Mouse (Mus musculus): Measurements from ENCODE around the gene Defb48. TPM values are rescaled to one million over a fixed set of nuclear protein-coding genes. Genes with fewer than 3 reads are reported as not detected.

Gene Defb48
- total RNA-seq (2021) = not detected

- no peak for DNase-seq (ENCODE audit: extremely low spot score in 1 of 2, low spot score in 2 of 2)
- intact Hi-C loops (cut with DNase I) = no loop called here
These were observed at the start of gene Defb48 for GRCm38 (mm10) chr14:62984410-62984809. Gene Defb48 (minus strand): TSS chr14:62984510.

GRCm38 (mm10) chr14:63020524-63021156 is 36.3 kb upstream of the Defb48 start:
- DNase-seq (ENCODE audit: extremely low spot score in 1 of 2, low spot score in 2 of 2) = no peak
- intact Hi-C loops (cut with DNase I) = no loop called here

DNA sequence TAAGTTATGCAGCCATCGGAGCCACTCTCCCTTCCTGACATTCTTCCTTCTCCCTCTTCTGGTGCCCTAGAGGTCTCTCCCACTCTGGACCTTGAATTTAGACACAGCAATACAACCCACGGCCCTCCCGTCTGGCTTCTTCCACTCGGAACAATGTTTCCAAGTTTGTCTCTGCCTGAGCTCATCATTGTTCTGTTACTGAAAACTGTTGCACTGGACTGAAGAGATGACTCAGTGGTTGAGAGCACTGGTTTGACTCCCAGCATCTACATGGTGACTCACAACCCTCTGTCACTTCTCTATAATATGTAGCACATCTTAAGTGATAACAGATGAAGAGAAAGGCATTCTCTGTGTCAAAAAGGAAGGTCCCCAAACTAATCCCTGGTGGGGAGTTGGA is 30.4 kb upstream of the Defb48 start:
- intact Hi-C loops (cut with DNase I) = no loop called here
- DNase-seq (ENCODE audit: extremely low spot score in 1 of 2, low spot score in 2 of 2) = no peak

- intact Hi-C loops (cut with DNase I) = no loop called here
These were observed 28.8 kb upstream of the Defb48 start for GRCm38 (mm10) chr14:63013082-63013481.

DNA sequence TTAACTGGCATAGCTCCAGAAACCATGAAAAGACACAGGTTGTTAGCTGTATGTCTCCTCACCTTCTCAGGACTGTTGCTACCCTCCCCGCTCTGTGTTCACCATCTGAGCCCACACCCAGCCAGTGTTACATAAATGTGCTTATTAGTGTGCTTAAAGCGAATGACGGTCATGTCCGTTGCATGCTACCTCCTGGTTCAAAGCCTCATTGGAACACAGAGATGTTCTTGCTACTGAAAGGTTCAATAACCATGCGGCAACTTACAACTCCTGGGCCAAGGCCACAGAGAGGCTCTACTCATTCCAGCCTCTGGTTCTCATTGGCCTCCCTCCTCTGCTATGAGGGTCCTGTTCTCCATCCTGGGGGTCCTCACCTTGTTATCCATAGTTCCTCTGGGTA is 27.2 kb upstream of the Defb48 start, which contains the start of gene Defb43:
TSS of gene Defb43 (plus strand) at position 301 of the 400 bp plus-strand sequence.
- intact Hi-C loops (cut with DNase I) = no loop called here
- no peak for DNase-seq (ENCODE audit: extremely low spot score in 1 of 2, low spot score in 2 of 2)

More at GRCm38 (mm10) chr14:63013082-63013481, 28.8 kb upstream of the Defb48 start:
- DNase-seq (ENCODE audit: extremely low spot score in 1 of 2, low spot score in 2 of 2) = no peak

GRCm38 (mm10) chr14:63002588-63002987 is 18.3 kb upstream of the Defb48 start:
- intact Hi-C loops (cut with DNase I) = no loop called here
- DNase-seq (ENCODE audit: extremely low spot score in 1 of 2, low spot score in 2 of 2) = no peak

GRCm38 (mm10) chr14:62998977-62999376 is 14.7 kb upstream of the Defb48 start:
- DNase-seq (ENCODE audit: extremely low spot score in 1 of 2, low spot score in 2 of 2) = no peak
- intact Hi-C loops (cut with DNase I) = no loop called here

GRCm38 (mm10) chr14:62997777-62998176 is 13.5 kb upstream of the Defb48 start, which contains the start of gene Defb47:
Gene Defb47 (plus strand): TSS chr14:62998077.
- intact Hi-C loops (cut with DNase I) = no loop called here

DNA sequence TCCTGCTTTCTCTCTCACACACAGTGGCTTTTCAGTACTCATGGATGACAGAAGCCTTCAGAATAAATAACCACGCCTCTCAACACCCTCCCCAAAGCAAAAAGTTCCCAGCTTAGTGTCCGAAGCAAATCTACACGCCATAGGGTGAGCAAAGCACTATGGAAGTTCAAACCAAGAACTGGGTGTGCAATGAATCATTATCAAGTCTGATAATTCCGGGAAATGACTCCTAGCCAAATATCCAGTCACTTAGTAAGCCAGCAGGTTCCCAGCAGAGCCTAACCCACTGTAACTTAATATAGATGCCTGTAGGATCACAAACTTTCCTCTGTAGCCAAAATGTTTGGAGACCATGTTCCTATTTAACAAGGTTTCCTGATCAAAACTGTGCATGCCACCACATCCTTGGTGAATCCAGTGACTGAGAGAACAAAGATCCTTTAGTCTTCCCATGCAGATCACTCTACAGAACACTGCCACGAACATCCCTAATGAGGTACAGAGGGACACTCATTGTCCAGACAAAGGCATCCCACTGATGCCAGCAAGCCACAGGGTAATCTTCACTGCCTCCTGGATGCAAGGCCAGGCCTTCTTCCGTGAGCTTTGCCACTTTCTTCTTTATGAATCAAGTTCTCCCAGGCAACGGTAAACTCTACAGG is 7.7 kb upstream of the Defb48 start:
- no peak for DNase-seq (ENCODE audit: extremely low spot score in 1 of 2, low spot score in 2 of 2)
- intact Hi-C loops (cut with DNase I) = no loop called here

More at GRCm38 (mm10) chr14:62997777-62998176, 13.5 kb upstream of the Defb48 start, which contains the start of gene Defb47:
- DNase-seq (ENCODE audit: extremely low spot score in 1 of 2, low spot score in 2 of 2) = no peak

DNA sequence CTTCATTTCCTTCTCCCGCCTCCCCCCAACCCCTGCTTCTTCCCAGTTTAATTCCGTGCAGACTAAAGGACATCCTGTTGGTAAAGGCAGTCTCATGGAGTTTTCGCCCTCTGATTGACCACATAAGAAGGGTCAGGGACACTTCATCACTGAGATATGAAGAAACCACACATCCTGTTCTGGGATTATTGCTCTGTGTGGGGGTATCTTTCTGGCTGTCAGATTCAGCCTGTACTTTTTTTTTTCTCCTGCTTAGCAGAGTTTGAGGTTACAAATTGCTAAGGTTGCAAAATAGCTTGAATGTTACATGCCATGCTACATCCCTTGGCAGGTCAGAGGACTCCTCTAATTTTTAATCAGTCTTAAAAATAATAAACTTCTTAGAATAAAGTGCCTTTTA is 7.0 kb upstream of the Defb48 start:
- DNase-seq (ENCODE audit: extremely low spot score in 1 of 2, low spot score in 2 of 2) = no peak
- intact Hi-C loops (cut with DNase I) = no loop called here

GRCm38 (mm10) chr14:62979815-62980214 is 4.5 kb downstream of the Defb48 start:
- intact Hi-C loops (cut with DNase I) = loop anchor here (10.0 kb wide), 1 partner anchor 325 kb away; no protein-coding TSS in a partner anchor
- no peak for DNase-seq (ENCODE audit: extremely low spot score in 1 of 2, low spot score in 2 of 2)

DNA sequence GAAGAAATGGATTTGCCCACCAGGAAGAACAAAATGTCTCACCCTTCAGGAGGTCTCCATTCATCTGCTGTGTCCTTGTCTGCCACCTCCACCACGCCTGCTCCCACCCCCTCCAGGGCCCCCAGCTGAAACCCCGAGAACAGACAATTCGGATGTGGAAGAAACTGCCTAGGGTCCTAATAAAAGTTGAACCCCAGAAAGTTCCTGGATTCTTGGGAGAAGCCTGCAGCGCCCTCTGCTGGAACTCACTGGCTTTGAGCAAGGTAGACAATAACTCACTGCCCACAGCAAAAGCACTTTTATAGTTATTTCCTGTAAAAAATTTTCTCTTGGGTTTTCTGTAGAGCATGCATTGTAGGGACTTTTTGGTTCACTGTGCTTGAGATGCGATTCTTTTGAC is 9.3 kb downstream of the Defb48 start:
- DNase-seq (ENCODE audit: extremely low spot score in 1 of 2, low spot score in 2 of 2) = peak; percentile 52 to 74
- intact Hi-C loops (cut with DNase I) = loop anchor here (10.0 kb wide), 1 partner anchor 320 kb away; no protein-coding TSS in a partner anchor

DNA sequence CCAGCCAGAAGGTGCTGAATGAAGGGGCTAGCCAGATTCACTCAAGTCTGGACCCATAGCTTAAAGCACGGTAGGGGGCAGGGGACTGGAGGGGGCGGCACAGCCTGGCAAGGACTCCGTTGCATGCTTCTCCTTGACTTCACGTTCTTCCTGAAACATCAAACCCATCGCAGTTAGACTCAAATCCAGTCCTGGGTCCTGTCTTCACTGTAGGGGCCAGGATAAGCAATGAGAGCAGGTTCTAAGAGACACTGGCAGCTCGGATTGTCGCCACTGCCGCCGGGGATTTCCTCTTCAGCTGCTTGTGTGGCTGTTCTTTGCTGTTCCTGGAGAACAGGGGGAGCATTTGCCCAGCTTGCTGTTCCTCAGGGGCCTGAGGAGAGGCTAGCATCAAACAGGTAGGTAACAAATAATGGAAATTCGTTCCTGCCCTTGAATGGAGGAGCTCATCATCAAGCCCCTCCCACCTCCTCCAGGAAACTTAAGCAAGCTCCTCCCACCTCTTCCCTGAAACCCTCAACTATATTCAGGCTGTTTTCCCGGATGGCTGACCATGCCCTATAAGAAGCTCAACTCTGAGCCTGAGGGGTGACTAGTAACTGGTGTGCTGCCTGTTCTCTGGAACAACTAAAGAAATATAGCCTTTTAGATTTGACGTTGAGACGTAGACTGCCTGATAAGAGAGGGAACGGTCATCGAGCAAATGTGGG is 18.3 kb downstream of the Defb48 start:
- intact Hi-C loops (cut with DNase I) = no loop called here

DNA sequence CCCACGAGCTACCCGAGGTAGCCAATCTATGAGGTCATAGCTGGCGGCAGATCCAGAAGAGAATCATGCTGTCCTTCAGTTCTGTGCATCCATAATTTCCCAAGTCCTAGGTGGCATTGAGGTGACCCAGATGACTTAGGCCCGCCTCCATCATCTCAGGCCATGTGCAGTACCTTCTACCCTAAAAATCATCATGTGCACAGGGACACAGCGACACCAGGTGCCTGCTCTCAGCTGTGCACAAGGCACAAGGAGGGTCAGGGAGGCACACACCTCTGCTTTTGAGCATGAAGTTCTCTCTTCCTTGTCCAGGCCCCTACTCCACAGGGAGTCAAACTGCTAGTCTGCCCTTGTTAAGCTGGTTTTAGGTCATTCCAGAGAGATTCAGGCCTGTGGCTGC is 19.0 kb downstream of the Defb48 start:
- intact Hi-C loops (cut with DNase I) = no loop called here
- no peak for DNase-seq (ENCODE audit: extremely low spot score in 1 of 2, low spot score in 2 of 2)

More for the DNA sequence above, 18.3 kb downstream of the Defb48 start:
- no peak for DNase-seq (ENCODE audit: extremely low spot score in 1 of 2, low spot score in 2 of 2)

DNA sequence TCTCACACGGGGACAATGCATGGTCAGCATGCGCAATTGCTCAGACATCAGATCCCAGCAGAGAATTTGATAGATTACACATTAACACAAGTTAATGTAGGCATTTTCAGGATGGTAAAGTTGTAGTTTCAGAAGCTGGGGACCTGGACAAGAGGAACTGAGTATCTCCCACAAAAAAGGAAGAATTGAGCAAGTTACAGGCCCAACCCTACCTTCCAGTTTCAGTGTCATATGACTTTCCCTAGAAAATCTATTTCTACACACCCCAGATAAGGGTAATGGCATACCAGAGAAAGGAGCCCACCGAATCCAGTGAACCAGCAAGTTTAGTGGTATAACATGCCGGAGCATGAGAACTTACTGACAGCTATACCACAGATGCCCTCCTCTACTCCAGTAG is 20.7 kb downstream of the Defb48 start:
- no peak for DNase-seq (ENCODE audit: extremely low spot score in 1 of 2, low spot score in 2 of 2)
- intact Hi-C loops (cut with DNase I) = no loop called here

- intact Hi-C loops (cut with DNase I) = no loop called here
- DNase-seq (ENCODE audit: extremely low spot score in 1 of 2, low spot score in 2 of 2) = no peak
These were observed 28.2 kb downstream of the Defb48 start for GRCm38 (mm10) chr14:62956091-62956490.

DNA sequence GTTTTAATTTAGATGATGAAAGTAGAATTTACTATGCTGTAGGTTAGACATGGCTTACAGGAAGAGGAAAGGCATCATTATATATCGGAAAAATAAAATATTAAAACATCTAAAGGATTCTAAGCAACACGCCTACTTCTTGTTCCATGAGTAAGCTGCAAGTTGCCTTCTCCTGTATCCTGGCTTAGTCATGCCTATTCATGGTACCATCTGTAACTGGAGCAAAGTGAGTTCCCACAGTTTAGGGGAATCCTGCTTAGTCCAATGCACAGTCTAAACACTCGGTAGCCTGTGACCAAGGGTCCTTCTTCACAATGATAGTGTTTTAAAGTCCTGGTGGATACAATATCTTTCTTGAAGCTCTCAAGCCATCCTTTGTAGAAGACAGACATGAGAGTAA is 37.5 kb downstream of the Defb48 start:
- no peak for DNase-seq (ENCODE audit: extremely low spot score in 1 of 2, low spot score in 2 of 2)
- intact Hi-C loops (cut with DNase I) = no loop called here

GRCm38 (mm10) chr14:62940383-62941074 is 43.8 kb downstream of the Defb48 start:
- intact Hi-C loops (cut with DNase I) = no loop called here
- DNase-seq (ENCODE audit: extremely low spot score in 1 of 2, low spot score in 2 of 2) = peak in 1 of 2 experiments; percentile 60

GRCm38 (mm10) chr14:62939435-62939834 is 44.9 kb downstream of the Defb48 start:
- intact Hi-C loops (cut with DNase I) = loop anchor here (5.0 kb wide), 2 partner anchors 57 to 177 kb away; partner anchors contain the start of gene Ints6
- DNase-seq (ENCODE audit: extremely low spot score in 1 of 2, low spot score in 2 of 2) = no peak
